Mouse (Mus musculus) CH12F3 (cell line): ENCODE results near the gene Rps10.

ENCODE experiments used
- in situ Hi-C: fragments of 300-500 bp; cut with MboI; formaldehyde crosslinking; loops from 2 replicates; pipeline ENCODE4 v1.14.3; 2020; ENCODE audit warnings: low sequenced_read_pairs

Gene Rps10

DNA sequence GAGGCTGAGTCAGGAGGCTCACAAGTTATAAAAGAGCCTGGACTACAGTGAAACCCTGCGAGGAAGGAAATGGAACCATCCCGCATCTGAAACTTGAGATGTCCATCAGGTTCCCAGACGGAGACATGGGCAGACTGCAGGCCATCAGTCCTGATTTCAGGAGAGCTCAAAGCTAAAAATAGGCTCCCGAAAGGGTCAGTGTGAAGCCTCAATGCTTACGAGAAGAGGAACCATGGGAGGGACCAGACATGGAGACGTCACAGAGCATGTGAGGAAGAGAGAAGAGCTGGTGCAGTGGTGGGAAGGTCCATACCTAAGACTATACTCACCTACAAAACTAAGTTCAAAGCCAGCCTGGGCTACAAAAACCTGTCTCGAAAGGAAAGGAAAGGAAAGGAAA, 21.1 kb downstream of the Rps10 start:
- in situ Hi-C loops = no loop called here

DNA sequence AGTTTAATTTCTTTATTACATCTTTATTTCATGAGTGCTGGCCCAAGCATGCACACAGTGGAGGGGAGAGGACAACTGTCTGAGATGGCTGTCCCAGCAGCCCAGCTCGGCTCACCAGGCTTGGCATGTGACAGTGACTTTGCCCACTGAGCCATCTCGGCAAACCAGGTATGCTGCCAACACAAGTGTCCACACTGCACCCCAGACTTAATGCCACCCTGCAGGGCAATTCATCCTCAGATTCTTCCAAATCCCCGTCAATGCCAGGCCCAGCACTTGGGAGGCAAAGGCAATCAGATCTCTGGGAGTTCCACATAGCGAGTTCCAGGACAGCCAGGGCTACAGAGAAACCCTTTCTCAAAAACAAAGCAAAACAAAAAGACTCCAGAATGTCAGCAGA, 23.5 kb downstream of the Rps10 start:
- in situ Hi-C loops = no loop called here

DNA sequence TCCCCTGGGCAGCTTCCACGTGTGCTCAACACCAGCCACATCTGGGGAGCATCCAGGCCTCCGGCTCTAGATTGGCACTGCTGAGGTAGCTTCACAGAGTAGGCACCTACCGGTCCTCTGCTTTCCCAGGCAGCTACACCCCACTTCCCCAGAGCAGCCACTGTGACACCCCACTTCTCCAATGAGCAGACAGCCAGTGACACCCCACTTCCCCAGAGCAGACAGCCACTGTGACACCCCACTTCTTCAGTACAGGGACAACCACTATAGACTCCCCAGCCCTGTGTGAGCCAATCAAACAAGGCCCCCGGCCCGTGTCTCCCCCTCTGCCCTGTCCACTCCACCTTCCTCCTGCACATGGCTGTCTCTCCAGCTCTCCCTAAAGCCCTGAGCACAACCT, 24.5 kb downstream of the Rps10 start:
- in situ Hi-C loops = no loop called here

DNA sequence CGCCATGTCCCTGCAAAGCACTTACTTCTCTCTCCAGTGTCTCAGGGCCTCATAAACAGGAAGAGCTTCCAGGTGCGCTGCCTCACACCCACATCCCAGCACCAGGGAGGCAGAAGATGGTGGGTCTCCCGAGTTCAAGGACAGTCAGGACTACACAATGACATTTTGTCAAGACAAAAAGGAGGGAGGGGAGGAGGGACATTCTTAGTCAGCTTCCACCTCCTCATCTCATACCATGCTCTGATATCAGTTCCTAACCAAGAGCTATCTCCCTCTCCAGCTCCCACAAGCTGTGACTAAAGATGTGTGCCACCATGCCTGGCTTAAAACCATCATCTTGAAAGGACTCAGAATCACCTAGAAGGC, 25.0 kb downstream of the Rps10 start:
- in situ Hi-C loops = no loop called here

DNA sequence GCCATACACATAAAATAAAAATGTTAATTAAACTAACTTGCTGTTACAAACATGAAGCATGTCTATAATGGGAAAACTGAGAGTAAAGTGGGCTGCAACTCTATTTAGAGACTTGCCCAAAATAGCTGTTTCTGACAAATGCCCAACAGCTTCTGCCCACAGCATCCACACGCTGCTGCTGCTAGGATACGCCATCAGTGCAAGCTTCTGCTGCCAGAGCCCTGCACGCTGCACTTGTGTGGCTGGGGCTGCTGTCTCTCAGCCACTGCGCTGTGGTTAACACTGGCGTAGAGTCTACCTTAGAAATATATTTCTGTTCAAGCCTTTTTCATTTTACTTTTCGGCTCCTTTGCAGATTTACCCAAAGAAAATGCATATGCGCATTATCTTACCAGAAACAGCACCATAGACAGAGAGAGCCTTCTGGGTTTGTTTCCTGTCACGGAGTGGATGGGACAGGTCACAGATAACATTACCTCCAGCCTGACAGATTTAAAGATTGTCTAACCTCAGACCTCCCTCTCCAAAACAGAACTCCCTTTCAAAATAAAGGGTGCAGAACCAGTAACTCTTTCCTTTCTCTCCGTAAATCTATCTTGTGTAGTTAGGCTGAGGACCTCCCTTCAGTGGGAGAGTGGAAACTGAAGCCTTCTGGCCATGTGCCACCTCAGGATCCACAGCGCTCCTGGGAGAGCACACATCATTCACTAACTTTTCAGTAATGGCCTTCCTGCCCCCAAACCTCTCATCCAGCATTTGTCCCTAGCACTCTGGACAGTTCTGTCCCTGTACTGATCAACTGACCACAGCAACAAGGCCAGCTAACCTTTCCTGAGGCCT, 25.6 kb downstream of the Rps10 start:
- in situ Hi-C loops = no loop called here

DNA sequence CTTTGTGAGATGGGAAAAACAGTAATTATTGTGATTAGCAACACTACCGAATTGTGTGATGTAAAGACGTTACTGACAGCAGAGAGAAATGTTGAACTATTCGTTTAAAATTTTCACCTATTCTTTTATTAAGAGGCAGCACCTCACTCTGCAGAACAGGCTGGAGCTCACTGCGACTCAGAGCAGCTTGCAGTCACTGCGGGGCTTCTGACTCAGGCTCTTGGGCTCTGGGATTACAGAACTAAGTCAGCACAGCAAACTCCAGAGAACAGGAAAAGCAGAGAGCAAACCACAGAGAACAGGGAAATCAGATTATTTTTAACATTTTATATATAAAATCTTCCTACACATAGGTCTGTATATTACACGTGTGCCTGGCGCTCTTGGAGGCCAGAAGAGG, 26.9 kb downstream of the Rps10 start:
- in situ Hi-C loops = no loop called here

DNA sequence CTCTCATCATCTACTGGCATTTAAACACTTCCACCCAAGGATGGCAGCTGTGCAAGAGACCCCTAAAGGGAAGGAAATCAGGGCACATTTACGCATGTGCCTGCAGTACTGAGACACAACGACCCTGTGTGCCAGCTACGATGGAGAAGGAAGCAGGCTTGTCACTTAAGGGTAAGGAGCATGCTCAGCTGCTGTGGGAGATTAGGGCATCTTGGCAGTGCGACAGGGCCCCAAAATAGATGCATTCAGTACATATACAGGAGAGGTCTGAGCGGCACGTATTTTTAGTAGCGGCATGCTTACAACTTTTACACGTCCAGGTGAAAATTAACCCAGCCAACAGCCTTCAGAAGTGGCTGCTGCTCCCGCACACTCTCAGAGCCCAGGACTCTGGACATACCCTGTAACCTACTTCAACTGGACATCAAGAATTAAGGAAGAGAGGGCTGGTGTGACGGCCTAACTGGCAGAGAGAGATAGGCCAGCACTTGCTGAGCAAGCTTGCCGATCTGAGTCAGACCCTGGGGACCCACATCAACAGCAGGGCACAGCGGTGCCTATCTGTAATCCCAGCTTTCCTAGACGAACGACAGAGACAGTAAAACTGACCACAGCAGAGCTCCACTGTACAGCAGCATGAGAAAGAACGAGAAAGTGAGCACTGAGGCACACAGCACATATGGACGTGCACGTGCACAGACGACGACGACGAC, 32.8 kb downstream of the Rps10 start:
- in situ Hi-C loops = no loop called here

DNA sequence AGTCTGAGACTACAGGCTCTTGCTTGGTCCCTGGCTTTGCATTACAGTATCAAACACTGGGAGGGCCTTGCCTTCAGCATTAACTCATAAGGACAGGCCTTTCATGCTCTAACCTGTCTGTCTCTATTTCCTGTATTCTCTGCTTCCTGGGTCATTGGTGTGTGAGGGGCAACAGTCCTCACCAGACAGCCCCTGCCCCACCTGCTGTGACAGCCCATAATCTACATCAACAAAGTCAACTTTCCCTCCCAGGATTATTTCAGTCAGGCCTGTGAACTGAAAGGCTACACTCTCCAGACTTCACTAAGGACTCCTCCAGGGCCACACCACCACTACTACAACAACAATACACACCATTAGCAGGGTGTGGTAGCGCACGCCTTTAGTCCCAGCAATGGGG, 33.4 kb downstream of the Rps10 start:
- in situ Hi-C loops = no loop called here

DNA sequence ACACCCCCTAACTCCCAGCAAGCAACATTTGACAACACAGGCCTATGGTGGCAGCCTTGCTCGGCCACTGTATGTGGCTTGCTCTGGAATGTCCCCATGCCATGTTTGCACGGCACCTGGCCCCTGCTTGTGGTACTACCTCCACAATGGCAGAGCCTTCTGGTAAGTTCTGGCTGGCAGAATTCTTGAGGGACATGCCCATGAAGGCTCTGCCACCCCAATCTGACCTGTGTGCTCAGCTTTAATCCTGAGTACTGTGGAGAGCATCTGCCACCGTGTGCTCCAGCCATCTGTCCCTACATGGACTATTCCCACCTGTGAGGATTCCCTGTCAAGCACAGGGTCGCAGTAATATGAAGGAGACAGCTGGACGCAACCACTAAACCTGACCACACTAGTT, 35.6 kb downstream of the Rps10 start:
- in situ Hi-C loops = no loop called here

DNA sequence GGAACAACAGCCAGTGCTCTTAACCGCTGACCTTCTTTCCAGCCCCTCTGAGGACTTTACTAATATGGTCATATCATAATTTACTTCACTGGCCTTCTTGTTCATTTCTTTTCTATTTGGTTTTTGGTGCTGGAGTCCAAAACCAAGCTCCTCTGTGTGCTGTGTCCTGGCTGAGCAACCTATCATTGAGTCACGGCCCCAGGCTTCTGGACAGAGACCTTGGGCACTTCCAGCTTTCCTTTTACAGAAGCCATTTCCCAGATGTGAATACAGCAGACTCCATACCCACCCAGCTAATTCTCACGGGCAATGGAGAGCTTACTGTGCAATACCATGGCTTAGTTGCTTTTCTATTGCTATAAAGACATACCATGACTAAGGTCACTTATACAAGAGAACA, 36.2 kb downstream of the Rps10 start:
- in situ Hi-C loops = no loop called here

DNA sequence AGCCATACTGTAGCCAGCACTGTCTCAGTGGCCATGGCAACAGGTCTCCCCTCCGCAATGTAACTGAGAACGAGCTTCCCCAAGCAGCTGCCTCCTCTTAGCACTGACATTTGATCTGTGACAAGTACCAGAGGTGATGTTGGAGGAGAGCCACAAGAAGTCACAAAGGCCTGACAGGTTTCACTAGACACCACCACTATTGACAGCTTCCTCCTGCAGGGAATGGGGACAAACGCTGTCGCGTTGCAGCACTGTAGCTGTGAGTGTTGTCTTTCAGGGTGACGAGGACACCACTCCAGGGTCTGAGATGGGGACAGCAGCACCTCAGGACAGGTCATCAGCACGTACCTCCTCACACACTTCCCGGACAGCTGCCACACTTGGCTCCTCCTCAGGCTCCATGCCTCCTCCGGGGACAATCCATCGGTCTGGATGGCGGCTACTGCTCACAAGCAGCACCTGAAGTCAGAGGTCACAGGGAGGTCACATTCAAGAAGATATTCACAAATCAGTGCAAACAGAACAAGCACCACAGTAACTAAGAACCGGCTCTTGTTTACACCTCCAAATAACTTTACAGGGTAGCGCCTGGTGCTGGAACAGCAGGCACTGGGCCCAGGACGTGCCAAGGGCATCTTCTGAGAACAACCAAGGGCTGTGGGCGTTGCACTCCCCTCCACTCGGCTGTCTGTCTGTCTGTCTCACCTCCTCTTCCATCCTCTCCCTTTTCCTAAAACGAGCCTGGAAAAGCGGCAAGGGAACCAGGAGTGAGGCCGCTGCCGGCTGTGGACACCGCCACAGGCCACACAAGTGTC, 39.9 kb downstream of the Rps10 start:
- in situ Hi-C loops = no loop called here

DNA sequence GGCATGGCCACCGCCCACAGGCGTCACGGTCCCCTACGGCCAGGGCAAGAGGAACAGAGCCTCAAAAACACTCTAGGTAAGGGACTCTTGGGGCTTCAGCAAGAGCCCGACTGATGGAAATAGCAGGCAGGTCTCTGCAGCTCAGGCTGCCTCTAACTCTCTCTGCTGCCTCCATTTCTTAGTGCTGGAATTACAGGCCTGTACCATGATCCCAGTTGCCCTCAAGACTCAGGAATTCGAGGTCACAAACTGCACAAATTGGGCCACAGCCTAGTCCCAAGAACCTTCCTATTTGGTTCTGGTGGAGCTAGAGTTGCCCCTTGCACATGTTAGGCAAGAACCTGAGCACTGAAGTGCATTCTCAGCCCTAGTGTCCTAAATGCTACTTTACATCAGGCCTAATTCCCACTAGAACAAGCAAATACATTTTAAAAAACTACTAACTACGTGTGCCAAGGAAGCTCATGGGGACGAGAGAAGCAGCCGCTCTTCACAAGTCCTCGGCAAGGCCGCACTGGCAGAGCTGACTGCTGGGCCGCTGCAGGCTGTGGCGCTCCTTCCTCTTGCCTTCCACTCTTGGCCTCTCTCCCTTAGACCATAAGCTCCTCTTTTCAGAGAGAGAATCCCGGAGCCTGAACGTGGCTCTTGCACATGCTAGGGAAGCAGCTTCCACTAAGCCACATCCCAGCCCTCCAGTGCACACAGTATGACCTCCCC, 40.7 kb downstream of the Rps10 start:
- in situ Hi-C loops = no loop called here

DNA sequence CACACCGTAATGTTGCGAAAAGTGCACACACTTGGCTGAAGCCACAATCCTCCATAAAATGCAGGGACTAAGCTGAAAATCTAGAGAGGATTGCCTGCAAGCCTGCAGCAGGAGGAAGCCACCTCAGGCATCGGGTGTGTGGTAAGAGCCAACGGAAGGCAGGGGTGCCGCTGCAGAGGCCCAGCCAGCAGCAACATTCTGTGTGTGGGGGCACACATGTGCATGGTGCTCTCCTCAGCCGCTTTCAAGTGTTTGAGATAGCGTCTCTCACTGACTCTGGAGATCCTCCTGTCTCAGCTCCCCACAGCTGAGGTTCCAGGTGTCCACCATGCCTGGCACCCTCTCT, 43.9 kb downstream of the Rps10 start:
- in situ Hi-C loops = no loop called here

DNA sequence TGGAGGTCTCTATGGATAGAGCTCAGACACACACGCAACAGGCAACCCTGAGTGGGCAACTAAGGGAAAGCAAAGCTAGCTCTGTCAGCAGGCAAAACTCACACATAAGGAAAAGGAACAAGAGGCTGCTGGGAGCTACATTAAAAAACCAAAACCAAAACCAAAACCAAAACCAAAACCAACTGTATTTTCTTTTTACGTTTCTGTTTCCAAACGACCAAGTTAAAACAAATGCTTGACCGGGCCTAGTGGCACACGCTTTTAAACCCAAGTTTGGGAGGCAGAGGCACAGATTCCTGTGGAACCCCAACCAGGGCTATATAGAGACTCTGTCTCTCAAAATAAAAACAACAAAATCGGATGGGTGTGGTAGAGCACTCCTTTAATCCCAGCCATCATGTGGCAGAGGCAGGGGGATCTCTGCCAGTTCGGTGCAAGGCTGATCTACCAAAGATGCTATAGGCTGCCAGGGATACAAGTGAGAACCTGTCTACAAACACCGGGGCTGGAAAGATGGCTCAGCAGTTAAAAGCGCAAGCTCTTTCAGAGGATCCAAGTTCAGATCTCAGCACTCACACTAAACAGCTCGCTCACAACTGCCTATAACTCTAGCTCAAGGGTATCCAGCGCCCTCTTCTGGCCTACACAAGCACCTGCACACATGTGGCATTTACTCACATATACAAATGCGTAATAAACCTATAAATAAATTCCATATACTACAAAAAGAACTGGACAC, 44.5 kb downstream of the Rps10 start:
- in situ Hi-C loops = no loop called here

DNA sequence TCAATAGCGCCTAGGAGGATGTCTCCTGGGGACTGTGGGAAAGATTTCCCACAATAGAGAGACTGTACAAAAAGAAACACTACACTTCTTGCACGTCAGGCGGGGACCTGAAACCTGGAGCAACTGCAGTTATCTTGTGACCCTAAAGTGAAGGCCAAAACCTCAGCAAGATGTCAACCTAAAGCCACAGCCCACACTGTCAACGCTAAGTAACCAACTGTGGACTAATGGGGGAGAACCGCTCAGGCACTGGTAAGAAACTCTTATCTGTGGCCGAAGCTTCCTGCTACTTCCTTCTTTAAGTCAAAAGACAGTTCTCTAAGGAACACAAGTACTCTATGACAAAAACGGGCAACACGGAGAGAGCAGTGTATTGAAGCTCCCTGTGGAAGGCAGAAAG, 48.2 kb downstream of the Rps10 start:
- in situ Hi-C loops = no loop called here

DNA sequence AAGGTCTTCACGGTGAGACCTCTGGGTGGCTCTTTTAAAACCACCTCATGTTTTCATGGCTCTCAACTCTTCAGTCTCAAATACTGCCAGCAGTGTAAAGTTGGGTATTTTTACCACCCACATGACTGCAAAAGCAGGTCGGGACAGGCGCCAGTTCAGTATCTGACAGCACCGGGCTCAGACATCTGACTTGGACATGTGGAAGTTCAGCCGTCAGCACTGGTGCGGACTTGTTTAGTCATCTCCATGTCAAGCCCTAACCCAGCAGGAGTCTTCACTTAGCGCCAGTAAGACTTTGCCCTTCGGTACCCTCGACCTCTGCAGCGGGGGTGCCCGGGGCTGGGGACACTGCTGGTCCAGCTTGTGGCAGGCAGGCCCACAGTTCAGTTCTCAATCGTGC, 49.2 kb downstream of the Rps10 start:
- in situ Hi-C loops = no loop called here

DNA sequence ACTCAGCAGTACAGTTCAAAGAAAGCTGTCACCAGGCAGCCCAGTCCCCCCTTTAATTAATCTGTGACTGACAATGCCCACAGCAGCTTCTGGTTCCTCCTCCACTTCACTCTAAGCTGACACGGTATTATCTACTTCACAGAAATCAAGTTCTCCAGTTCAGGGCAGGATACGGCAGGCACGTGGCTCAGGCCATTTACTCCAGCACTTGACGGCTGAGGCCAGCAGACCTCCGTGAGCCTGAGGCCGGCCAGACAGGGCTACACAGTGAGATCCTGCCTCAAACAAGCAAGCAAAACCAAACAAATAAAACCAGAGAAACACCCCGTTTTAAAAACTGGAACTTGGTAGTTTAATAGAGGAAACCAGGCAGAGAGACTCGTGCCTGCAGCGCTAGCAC, 49.8 kb downstream of the Rps10 start:
- in situ Hi-C loops = no loop called here

DNA sequence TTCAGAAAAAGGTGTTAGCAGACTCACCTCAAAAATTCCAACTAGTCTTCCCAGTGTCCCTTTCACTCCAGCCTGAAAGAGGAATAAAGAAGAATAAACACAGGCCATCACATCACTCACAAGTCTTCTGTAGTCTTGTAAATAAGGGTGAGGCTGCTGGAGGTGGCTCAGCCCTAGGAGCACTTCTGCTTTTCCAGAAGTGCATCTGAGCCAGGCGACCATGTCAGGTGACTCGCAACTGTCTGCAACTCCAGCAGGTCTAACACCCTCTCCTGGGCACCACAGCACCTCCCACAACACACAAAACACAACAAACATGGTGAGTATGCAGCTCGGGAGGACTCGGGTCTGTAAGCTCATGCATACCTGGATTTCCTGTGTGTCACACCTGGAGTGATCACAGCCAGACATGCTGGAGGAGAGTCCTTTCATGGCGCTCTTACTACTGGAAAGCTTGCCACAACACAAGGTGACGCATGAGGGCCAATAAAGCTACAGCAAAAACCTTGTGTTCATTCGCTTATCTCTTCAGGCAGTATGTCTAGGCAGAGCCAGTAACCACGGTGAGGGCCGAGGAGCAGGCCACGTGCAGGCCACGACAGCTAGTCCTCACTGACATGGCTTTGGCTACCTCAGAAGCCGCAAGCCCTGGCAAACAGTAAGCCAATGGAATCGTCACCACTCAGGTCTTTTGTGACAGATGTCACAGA, 53.1 kb downstream of the Rps10 start:
- in situ Hi-C loops = no loop called here
